Mouse (Mus musculus): ENCODE results near the gene Gm20388.

DNA sequence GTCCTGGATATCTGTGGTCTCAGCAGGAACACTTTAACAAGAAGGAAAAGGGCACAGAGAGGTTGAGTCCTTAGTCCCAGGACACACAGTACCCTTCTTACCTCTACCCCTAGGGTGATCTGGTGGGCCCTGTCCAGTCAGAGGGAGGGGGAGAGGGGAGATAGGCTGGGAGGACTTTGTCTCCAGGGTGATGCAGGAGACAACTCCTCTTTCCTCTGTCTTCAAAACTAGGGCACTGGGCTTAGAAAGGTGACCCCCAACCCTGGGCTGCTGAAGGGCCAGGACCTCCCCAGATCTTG is 316.9 kb downstream of the Gm20388 start:
- TF ChIP-seq POLR2A (IDR thresholded peaks at IDR 0.05; ENCODE audit: insufficient read depth, low read depth, low read length) = no peak
- no peak for TF ChIP-seq CTCF (IDR thresholded peaks at IDR 0.05; ENCODE audit: insufficient read depth, low read depth, low read length)

All from olfactory bulb, adult 2 months (tissue).